Mouse (Mus musculus): Measurements from ENCODE around the gene Tecta. TPM values are rescaled to one million over a fixed set of nuclear protein-coding genes. Genes with fewer than 3 reads are reported as not detected.

Gene Tecta
- polyA plus RNA-seq, 1 experiment from 2014 or later: 0.14 TPM

- H3K4me2 ChIP-seq (ENCODE audit: low read depth, low read length): no peak overlapping the region
- 81% methylated on average over 1 of the region's 1 CpGs for WGBS (ENCODE audit: insufficient replicate concordance)
Measured at GRCm38 (mm10) chr9:42336575-42336974, 63.2 kb downstream of the Tecta start.

GRCm38 (mm10) chr9:42334885-42335284 lies 64.8 kb downstream of the Tecta start:
- Histone ChIP-seq H3K9me3 (replicated peaks; ENCODE audit: control insufficient read depth, low read length) (no peaks in the 10 kb centered on the region), H3K4me2 (ENCODE audit: low read depth, low read length) (no peak overlapping the region), H3K27ac (ENCODE audit: low read length) (no peak overlapping the region), H3K36me3 (ENCODE audit: control insufficient read depth, insufficient read depth) (no peaks in the 10 kb centered on the region), H3K4me1 (ENCODE audit: control insufficient read depth, low read depth, low read length) (no peaks in the 10 kb centered on the region), H3K4me3 (ENCODE audit: low read depth, low read length) (no peak overlapping the region), H3K9ac (ENCODE audit: low read depth, low read length) (no peak overlapping the region), H3K27me3 (ENCODE audit: control insufficient read depth, insufficient read depth, low read depth, low read length) (no peaks in the 10 kb centered on the region)
- 63% methylated on average over 3 of the region's 3 CpGs for WGBS (ENCODE audit: insufficient replicate concordance)
- peak; percentile 30; the same call in 1 of the 2 replicates for ATAC-seq (ENCODE audit: low read depth)

More at GRCm38 (mm10) chr9:42336575-42336974, 63.2 kb downstream of the Tecta start:
- Histone ChIP-seq H3K9ac (ENCODE audit: low read depth, low read length) (no peak overlapping the region), H3K9me3 (replicated peaks; ENCODE audit: control insufficient read depth, low read length) (no peaks in the 10 kb centered on the region), H3K4me1 (ENCODE audit: control insufficient read depth, low read depth, low read length) (no peaks in the 10 kb centered on the region), H3K27ac (ENCODE audit: low read length) (no peak overlapping the region), H3K4me3 (ENCODE audit: low read depth, low read length) (no peak overlapping the region), H3K36me3 (ENCODE audit: control insufficient read depth, insufficient read depth) (no peaks in the 10 kb centered on the region), H3K27me3 (ENCODE audit: control insufficient read depth, insufficient read depth, low read depth, low read length) (no peaks in the 10 kb centered on the region)
- ATAC-seq (ENCODE audit: low read depth): no peak

GRCm38 (mm10) chr9:42332692-42333091 lies 67.0 kb downstream of the Tecta start:
- Histone ChIP-seq H3K36me3 (ENCODE audit: control insufficient read depth, insufficient read depth) (no peaks in the 10 kb centered on the region), H3K9me3 (replicated peaks; ENCODE audit: control insufficient read depth, low read length) (no peaks in the 10 kb centered on the region), H3K4me3 (ENCODE audit: low read depth, low read length) (no peak overlapping the region), H3K9ac (ENCODE audit: low read depth, low read length) (no peak overlapping the region), H3K4me1 (ENCODE audit: control insufficient read depth, low read depth, low read length) (no peaks in the 10 kb centered on the region), H3K4me2 (ENCODE audit: low read depth, low read length) (no peak overlapping the region), H3K27me3 (ENCODE audit: control insufficient read depth, insufficient read depth, low read depth, low read length) (no peaks in the 10 kb centered on the region), H3K27ac (ENCODE audit: low read length) (no peak overlapping the region)
- 66% methylated on average over 12 of the region's 12 CpGs for WGBS (ENCODE audit: insufficient replicate concordance)
- no peak for ATAC-seq (ENCODE audit: low read depth)

- 76% methylated on average over 7 of the region's 7 CpGs for WGBS (ENCODE audit: insufficient replicate concordance)
- Histone ChIP-seq H3K9me3 (replicated peaks; ENCODE audit: control insufficient read depth, low read length) (no peaks in the 10 kb centered on the region), H3K36me3 (ENCODE audit: control insufficient read depth, insufficient read depth) (no peaks in the 10 kb centered on the region), H3K27me3 (ENCODE audit: control insufficient read depth, insufficient read depth, low read depth, low read length) (no peaks in the 10 kb centered on the region), H3K4me2 (ENCODE audit: low read depth, low read length) (no peak overlapping the region), H3K27ac (ENCODE audit: low read length) (no peak overlapping the region), H3K9ac (ENCODE audit: low read depth, low read length) (no peak overlapping the region), H3K4me3 (ENCODE audit: low read depth, low read length) (no peak overlapping the region), H3K4me1 (ENCODE audit: control insufficient read depth, low read depth, low read length) (no peaks in the 10 kb centered on the region)
- ATAC-seq (ENCODE audit: low read depth): no peak
Measured at GRCm38 (mm10) chr9:42331341-42331740, 68.4 kb downstream of the Tecta start.

GRCm38 (mm10) chr9:42329753-42330152 lies 70.0 kb downstream of the Tecta start:
- Histone ChIP-seq H3K9ac (ENCODE audit: low read depth, low read length) (no peak overlapping the region), H3K4me3 (ENCODE audit: low read depth, low read length) (no peak overlapping the region), H3K9me3 (replicated peaks; ENCODE audit: control insufficient read depth, low read length) (no peaks in the 10 kb centered on the region), H3K36me3 (ENCODE audit: control insufficient read depth, insufficient read depth) (no peaks in the 10 kb centered on the region), H3K4me1 (ENCODE audit: control insufficient read depth, low read depth, low read length) (no peaks in the 10 kb centered on the region), H3K27ac (ENCODE audit: low read length) (no peak overlapping the region), H3K27me3 (ENCODE audit: control insufficient read depth, insufficient read depth, low read depth, low read length) (peaks cover 2% of the 10 kb centered on the region; the same call in 1 of the 2 replicates), H3K4me2 (ENCODE audit: low read depth, low read length) (no peak overlapping the region)
- WGBS (ENCODE audit: insufficient replicate concordance): 63% methylated on average over 9 of the region's 9 CpGs
- ATAC-seq (ENCODE audit: low read depth): no peak

GRCm38 (mm10) chr9:42326688-42327440 lies 72.9 kb downstream of the Tecta start:
- Histone ChIP-seq H3K9me3 (replicated peaks; ENCODE audit: control insufficient read depth, low read length) (no peaks in the 10 kb centered on the region), H3K4me2 (ENCODE audit: low read depth, low read length) (no peak overlapping the region), H3K27me3 (ENCODE audit: control insufficient read depth, insufficient read depth, low read depth, low read length) (peaks cover 2% of the 10 kb centered on the region; the same call in 1 of the 2 replicates), H3K4me1 (ENCODE audit: control insufficient read depth, low read depth, low read length) (no peaks in the 10 kb centered on the region), H3K36me3 (ENCODE audit: control insufficient read depth, insufficient read depth) (no peaks in the 10 kb centered on the region), H3K9ac (ENCODE audit: low read depth, low read length) (no peak overlapping the region), H3K27ac (ENCODE audit: low read length) (no peak overlapping the region), H3K4me3 (ENCODE audit: low read depth, low read length) (no peak overlapping the region)
- WGBS (ENCODE audit: insufficient replicate concordance): 22% methylated on average over 11 of the region's 11 CpGs
- no peak for ATAC-seq (ENCODE audit: low read depth)

GRCm38 (mm10) chr9:42324640-42325394 lies 74.9 kb downstream of the Tecta start:
- Histone ChIP-seq H3K4me1 (ENCODE audit: control insufficient read depth, low read depth, low read length) (no peaks in the 10 kb centered on the region), H3K9ac (ENCODE audit: low read depth, low read length) (no peak overlapping the region), H3K27me3 (ENCODE audit: control insufficient read depth, insufficient read depth, low read depth, low read length) (peaks cover 2% of the 10 kb centered on the region; the same call in 1 of the 2 replicates), H3K4me3 (ENCODE audit: low read depth, low read length) (no peak overlapping the region), H3K4me2 (ENCODE audit: low read depth, low read length) (no peak overlapping the region), H3K36me3 (ENCODE audit: control insufficient read depth, insufficient read depth) (no peaks in the 10 kb centered on the region), H3K27ac (ENCODE audit: low read length) (no peak overlapping the region), H3K9me3 (replicated peaks; ENCODE audit: control insufficient read depth, low read length) (0 out of 2 replicates have a peak, but pooled peaks cover 3% of the 10 kb centered on the region)
- WGBS (ENCODE audit: insufficient replicate concordance): 49% methylated on average over 29 of the region's 29 CpGs
- no peak for ATAC-seq (ENCODE audit: low read depth)

GRCm38 (mm10) chr9:42323238-42323637 lies 76.5 kb downstream of the Tecta start:
- no peak overlapping the region for H3K4me3 ChIP-seq (ENCODE audit: low read depth, low read length)
- H3K27ac ChIP-seq (ENCODE audit: low read length): no peak overlapping the region
- 0 out of 2 replicates have a peak, but pooled peaks cover 3% of the 10 kb centered on the region for H3K9me3 ChIP-seq (replicated peaks; ENCODE audit: control insufficient read depth, low read length)
- H3K9ac ChIP-seq (ENCODE audit: low read depth, low read length): no peak overlapping the region
- peaks cover 2% of the 10 kb centered on the region; the same call in 1 of the 2 replicates for H3K27me3 ChIP-seq (ENCODE audit: control insufficient read depth, insufficient read depth, low read depth, low read length)
- ATAC-seq (ENCODE audit: low read depth): no peak
- no peaks in the 10 kb centered on the region for H3K36me3 ChIP-seq (ENCODE audit: control insufficient read depth, insufficient read depth)
- H3K4me1 ChIP-seq (ENCODE audit: control insufficient read depth, low read depth, low read length): no peaks in the 10 kb centered on the region
- H3K4me2 ChIP-seq (ENCODE audit: low read depth, low read length): no peak overlapping the region
- WGBS (ENCODE audit: insufficient replicate concordance): 69% methylated on average over 8 of the region's 8 CpGs

- no peak for ATAC-seq (ENCODE audit: low read depth)
- 56% methylated on average over 2 of the region's 2 CpGs for WGBS (ENCODE audit: insufficient replicate concordance)
Measured at GRCm38 (mm10) chr9:42321442-42321841, 78.3 kb downstream of the Tecta start.

More at GRCm38 (mm10) chr9:42321442-42321841, 78.3 kb downstream of the Tecta start:
- H3K27me3 ChIP-seq (ENCODE audit: control insufficient read depth, insufficient read depth, low read depth, low read length): peaks cover 2% of the 10 kb centered on the region; the same call in 1 of the 2 replicates
- H3K27ac ChIP-seq (ENCODE audit: low read length): no peak overlapping the region
- H3K9ac ChIP-seq (ENCODE audit: low read depth, low read length): no peak overlapping the region
- H3K4me1 ChIP-seq (ENCODE audit: control insufficient read depth, low read depth, low read length): no peaks in the 10 kb centered on the region
- H3K4me2 ChIP-seq (ENCODE audit: low read depth, low read length): no peak overlapping the region
- 0 out of 2 replicates have a peak, but pooled peaks cover 3% of the 10 kb centered on the region for H3K9me3 ChIP-seq (replicated peaks; ENCODE audit: control insufficient read depth, low read length)
- H3K36me3 ChIP-seq (ENCODE audit: control insufficient read depth, insufficient read depth): no peaks in the 10 kb centered on the region
- no peak overlapping the region for H3K4me3 ChIP-seq (ENCODE audit: low read depth, low read length)
